Mouse (Mus musculus) embryonic fibroblast, embryonic 13.5 days (primary cell): ENCODE data around the gene Slc27a2.

Experiments used
- CTCF ChIP-seq: IDR thresholded peaks from 2 replicates; pipeline ENCODE4 v1.5.1; 2011; ENCODE audit warnings: mild to moderate bottlenecking, control low read depth, low read length, moderate library complexity, borderline replicate concordance; ENCODE audit not compliant: insufficient read depth
- POLR2A ChIP-seq: IDR thresholded peaks from 2 replicates; pipeline ENCODE4 v1.6.1; 2011; ENCODE audit warnings: low read depth, mild to moderate bottlenecking, control low read depth, low read length, moderate library complexity

DNA sequence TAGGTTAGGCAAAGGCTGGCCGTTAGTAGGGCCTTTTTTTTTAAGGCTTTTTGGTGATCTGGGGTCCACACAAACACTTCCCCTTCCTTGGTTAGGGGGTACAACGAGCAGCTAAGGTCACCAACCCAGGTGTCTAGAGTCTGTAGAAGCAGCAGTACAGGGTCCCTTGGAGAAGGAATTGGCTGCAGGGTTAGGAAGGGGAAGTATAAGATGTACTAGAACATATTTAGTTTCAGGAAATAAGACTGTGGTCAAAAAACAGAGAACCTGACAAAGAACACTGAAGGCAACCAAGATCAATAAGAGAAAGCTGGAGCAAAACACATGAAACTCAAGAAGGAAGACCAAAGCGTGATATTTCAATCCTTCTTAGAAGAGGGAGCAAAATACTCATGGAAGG, 21.6 kb upstream of the Slc27a2 start:
- TF ChIP-seq CTCF (no peak), POLR2A (no peak)
